Mouse (Mus musculus) embryonic facial prominence, embryonic 13.5 days (tissue): Measurements from ENCODE around the gene Foxa1. TPM values are rescaled to one million over a fixed set of nuclear protein-coding genes. Genes with fewer than 3 reads are reported as not detected.

ENCODE experiments used
- ATAC-seq: fragments of 200-750 bp; cut with Nextera tagmentation; 2 replicates; pipeline ENCODE4 v1.8.0; 2017; ENCODE audit warnings: low read depth; ENCODE audit not compliant: insufficient number of reproducible peaks, insufficient read depth, low FRiP score, low TSS enrichment
- H3K27ac ChIP-seq: fragments of 300-500 bp; sonication (generic); 2 replicates; pipeline ENCODE4 v1.5.1; 2015; ENCODE audit warnings: moderate library complexity, mild to moderate bottlenecking, inconsistent platforms
- H3K27me3 ChIP-seq: fragments of 300-500 bp; sonication (generic); 2 replicates; pipeline ENCODE4 v1.6.1; 2015; ENCODE audit warnings: mild to moderate bottlenecking, inconsistent platforms
- H3K36me3 ChIP-seq: fragments of 300-500 bp; sonication (generic); 2 replicates; pipeline ENCODE4 v1.6.1; 2015; ENCODE audit warnings: mild to moderate bottlenecking, inconsistent platforms
- H3K4me1 ChIP-seq: fragments of 300-500 bp; sonication (generic); 2 replicates; pipeline ENCODE4 v1.6.1; 2015; ENCODE audit warnings: inconsistent platforms
- H3K4me2 ChIP-seq: fragments of 300-500 bp; sonication (generic); 2 replicates; pipeline ENCODE4 v1.6.1; 2015; ENCODE audit warnings: moderate library complexity, mild to moderate bottlenecking, inconsistent platforms
- H3K4me3 ChIP-seq: fragments of 300-500 bp; sonication (generic); 2 replicates; pipeline ENCODE4 v1.5.1; 2015; ENCODE audit warnings: mild to moderate bottlenecking, inconsistent platforms
- H3K9ac ChIP-seq: fragments of 300-500 bp; sonication (generic); 2 replicates; pipeline ENCODE4 v1.6.1; 2015; ENCODE audit warnings: mild to moderate bottlenecking, inconsistent platforms
- H3K9me3 ChIP-seq: fragments of 300-500 bp; sonication (generic); 2 replicates; pipeline ENCODE4 v1.6.1; 2016; ENCODE audit warnings: inconsistent platforms
- WGBS: fragments of 180-500 bp; shearing (Covaris S2); methylation state at CpG from one replicate; pipeline ENCODE4 v1.1.7; 2015; ENCODE audit warnings: mixed read lengths; 5-methylcytosine and 5-hydroxymethylcytosine counted together
- polyA plus RNA-seq: library from polyadenylated mRNA; unstranded; fragments of >200 nt; fragmentation: Nextera tagmentation; extraction: Ambion mirVana; gene quantifications from 2 replicates; pipeline ENCODE4 v1.2.1, GENCODE M21; 2015

Foxa1 gene
- 0.96 and 2.7 TPM in 2 replicates for polyA plus RNA-seq

DNA sequence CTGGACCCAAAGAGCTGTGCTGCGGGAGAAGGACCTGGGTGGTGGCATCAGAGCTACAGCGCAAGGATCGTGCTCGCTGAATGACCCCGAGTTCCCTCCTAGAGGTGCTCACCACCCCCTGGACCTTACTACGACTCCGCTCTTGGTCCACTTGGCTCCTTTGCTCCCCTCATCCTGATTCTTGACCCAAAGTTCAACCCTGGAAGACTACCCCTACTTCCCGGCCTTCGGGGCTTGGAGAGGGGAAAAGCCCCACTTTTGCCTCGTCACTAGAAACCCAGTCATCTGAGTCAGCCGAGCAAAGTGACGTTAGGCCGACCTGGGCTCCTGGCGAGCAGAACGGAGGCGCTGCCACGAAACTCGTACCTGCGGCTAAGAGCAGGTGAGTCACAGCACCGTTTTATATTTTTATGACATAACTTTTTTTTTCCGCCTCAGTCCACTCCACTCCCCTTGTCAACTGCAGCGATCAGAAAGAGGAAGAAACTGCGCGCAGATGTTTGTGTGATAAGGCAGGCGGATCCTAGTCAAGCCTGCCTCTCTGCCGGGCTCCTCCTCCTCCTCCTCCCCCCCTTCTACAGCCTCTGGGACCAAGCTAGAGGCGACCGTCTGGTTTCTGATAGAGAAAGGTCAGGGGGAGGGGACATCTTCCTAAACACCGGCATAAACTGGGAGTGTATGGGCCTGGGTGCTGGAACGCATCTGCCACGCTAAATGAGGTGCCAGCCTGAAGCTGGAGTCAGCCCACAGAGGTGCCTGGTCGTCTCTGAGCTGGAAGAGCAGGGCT, at the start of gene Foxa1:
TSS of gene Foxa1 (minus strand) at position 502 of the 787 bp plus-strand sequence.
- Histone ChIP-seq H3K36me3 (no peaks in the 10 kb centered on the region), H3K27ac (peak within 1 kb of the TSS; percentile 28; the same call in 1 of the 2 replicates), H3K4me3 (peak within 1 kb of the TSS; percentile 53), H3K4me1 (peaks cover 31% of the 10 kb centered on the region), H3K9me3 (no peaks in the 10 kb centered on the region), H3K9ac (peak within 1 kb of the TSS; percentile 54), H3K27me3 (peaks cover 100% of the 10 kb centered on the region), H3K4me2 (peak within 1 kb of the TSS; percentile 92)
- 1% methylated on average over 32 of the region's 32 CpGs for WGBS
- peak; percentile 5; the same call in 1 of the 2 replicates for ATAC-seq

GRCm38 (mm10) chr12:57575931-57576628, 29.4 kb upstream of the Foxa1 start:
- H3K4me1 ChIP-seq: peaks cover 8% of the 10 kb centered on the region; the same call in 1 of the 2 replicates
- no peaks in the 10 kb centered on the region for H3K36me3 ChIP-seq
- H3K4me2 ChIP-seq: peak overlapping the region; percentile 85
- ATAC-seq: peak; percentile 71; the same call in 1 of the 2 replicates
- 1% methylated on average over 78 of the region's 81 CpGs for WGBS
- H3K9ac ChIP-seq: peak overlapping the region; percentile 73
- peak overlapping the region; percentile 57 for H3K4me3 ChIP-seq
- H3K27ac ChIP-seq: no peak overlapping the region
- H3K27me3 ChIP-seq: peaks cover 62% of the 10 kb centered on the region
- no peaks in the 10 kb centered on the region for H3K9me3 ChIP-seq

GRCm38 (mm10) chr12:57572415-57572814, 25.7 kb upstream of the Foxa1 start:
- Histone ChIP-seq H3K4me2 (no peak overlapping the region), H3K4me3 (no peak overlapping the region), H3K9ac (no peak overlapping the region), H3K9me3 (no peaks in the 10 kb centered on the region), H3K36me3 (no peaks in the 10 kb centered on the region), H3K4me1 (peaks cover 8% of the 10 kb centered on the region; the same call in 1 of the 2 replicates), H3K27ac (no peak overlapping the region), H3K27me3 (peaks cover 60% of the 10 kb centered on the region)
- ATAC-seq: no peak

DNA sequence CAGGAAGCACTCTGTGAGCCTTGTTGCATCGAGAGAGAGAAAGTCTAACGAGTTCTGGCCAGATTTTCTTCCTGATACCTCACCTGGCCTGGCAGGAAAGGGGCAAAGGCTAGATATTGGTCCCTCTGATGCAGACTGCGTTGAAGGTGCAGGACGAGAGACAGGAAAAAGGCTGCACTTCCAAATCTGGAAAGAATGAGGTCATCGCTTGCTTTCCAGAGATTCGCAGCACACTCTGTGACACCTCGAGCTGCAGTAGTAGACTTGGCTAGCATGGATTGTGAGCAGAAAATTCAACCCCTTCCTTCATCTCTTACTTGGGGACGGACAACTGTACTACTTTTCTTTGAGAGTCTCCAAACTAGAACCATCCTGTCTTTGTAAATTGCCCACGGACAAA, 25.1 kb upstream of the Foxa1 start:
- no peak overlapping the region for H3K4me3 ChIP-seq
- H3K4me2 ChIP-seq: no peak overlapping the region
- WGBS: 26% methylated on average over 9 of the region's 9 CpGs
- peaks cover 59% of the 10 kb centered on the region for H3K27me3 ChIP-seq
- no peak for ATAC-seq
- H3K27ac ChIP-seq: no peak overlapping the region
- no peaks in the 10 kb centered on the region for H3K36me3 ChIP-seq
- no peaks in the 10 kb centered on the region for H3K9me3 ChIP-seq
- H3K4me1 ChIP-seq: peaks cover 8% of the 10 kb centered on the region; the same call in 1 of the 2 replicates
- no peak overlapping the region for H3K9ac ChIP-seq

GRCm38 (mm10) chr12:57563909-57564308, 17.2 kb upstream of the Foxa1 start, which contains the start of gene Ttc6:
Ttc6 (plus strand) TSS chr12:57564113.
- ATAC-seq: no peak
- peaks cover 3% of the 10 kb centered on the region for H3K27me3 ChIP-seq
- H3K4me1 ChIP-seq: no peaks in the 10 kb centered on the region
- H3K9ac ChIP-seq: no peak within 1 kb of the TSS
- no peak within 1 kb of the TSS for H3K4me3 ChIP-seq
- WGBS: 67% methylated on average over 6 of the region's 6 CpGs
- no peak within 1 kb of the TSS for H3K4me2 ChIP-seq
- H3K36me3 ChIP-seq: no peaks in the 10 kb centered on the region
- no peaks in the 10 kb centered on the region for H3K9me3 ChIP-seq
- no peak within 1 kb of the TSS for H3K27ac ChIP-seq

- Histone ChIP-seq H3K4me2 (no peak overlapping the region), H3K27ac (no peak overlapping the region), H3K36me3 (no peaks in the 10 kb centered on the region), H3K9ac (no peak overlapping the region), H3K27me3 (peaks cover 78% of the 10 kb centered on the region), H3K9me3 (no peaks in the 10 kb centered on the region), H3K4me3 (no peak overlapping the region), H3K4me1 (peaks cover 4% of the 10 kb centered on the region; the same call in 1 of the 2 replicates)
- ATAC-seq: no peak
- 35% methylated on average over 3 of the region's 3 CpGs for WGBS
Measured at GRCm38 (mm10) chr12:57554091-57554490, 7.4 kb upstream of the Foxa1 start.

DNA sequence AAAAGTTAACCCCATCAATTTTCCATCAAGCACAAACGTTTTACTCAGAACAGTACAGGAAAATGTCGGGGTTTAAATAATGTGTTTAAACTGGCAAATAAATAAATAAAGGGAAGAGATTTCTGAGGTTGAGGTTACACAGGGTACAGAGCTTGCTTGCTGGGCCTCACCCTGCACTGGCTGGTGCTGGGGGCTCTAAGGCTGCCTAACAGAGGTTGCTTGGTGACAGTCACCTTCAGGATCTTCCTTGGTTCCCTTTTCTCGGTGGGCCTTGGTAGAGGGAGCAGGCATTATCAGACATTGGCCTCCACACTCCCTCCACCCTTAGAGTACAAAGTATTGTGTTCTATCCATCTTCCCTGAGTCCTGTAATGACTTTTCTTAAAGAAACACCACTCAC, 5.6 kb upstream of the Foxa1 start:
- peaks cover 4% of the 10 kb centered on the region; the same call in 1 of the 2 replicates for H3K4me1 ChIP-seq
- WGBS: 9% methylated on average over 3 of the region's 3 CpGs
- H3K9me3 ChIP-seq: no peaks in the 10 kb centered on the region
- no peak overlapping the region for H3K4me3 ChIP-seq
- H3K27me3 ChIP-seq: peaks cover 92% of the 10 kb centered on the region
- H3K4me2 ChIP-seq: no peak overlapping the region
- no peak overlapping the region for H3K9ac ChIP-seq
- no peak overlapping the region for H3K27ac ChIP-seq
- no peaks in the 10 kb centered on the region for H3K36me3 ChIP-seq
- ATAC-seq: no peak

DNA sequence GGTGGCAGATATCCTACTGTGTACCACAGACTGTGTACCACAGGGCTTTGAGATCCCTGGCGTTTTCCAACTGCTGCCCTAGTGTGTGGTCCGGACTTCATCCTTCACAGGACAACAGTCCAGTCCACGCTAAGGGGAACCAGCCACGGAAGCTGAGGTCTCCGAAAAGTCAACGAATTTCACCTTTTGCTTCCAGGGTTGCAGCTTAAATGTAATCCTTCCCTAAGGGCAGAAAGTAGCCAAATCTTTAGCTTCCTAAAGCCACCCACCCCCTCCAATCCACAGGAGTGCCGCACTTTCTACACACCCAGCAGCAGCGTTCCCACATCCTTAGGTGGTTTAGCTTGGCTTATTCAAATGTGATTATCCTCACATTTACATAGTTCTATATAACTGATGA, 4.2 kb upstream of the Foxa1 start:
- no peaks in the 10 kb centered on the region for H3K9me3 ChIP-seq
- H3K36me3 ChIP-seq: no peaks in the 10 kb centered on the region
- no peak for ATAC-seq
- H3K4me2 ChIP-seq: no peak overlapping the region
- no peak overlapping the region for H3K27ac ChIP-seq
- H3K27me3 ChIP-seq: peaks cover 100% of the 10 kb centered on the region
- H3K9ac ChIP-seq: no peak overlapping the region
- no peak overlapping the region for H3K4me3 ChIP-seq
- peaks cover 12% of the 10 kb centered on the region for H3K4me1 ChIP-seq
- WGBS: 2% methylated on average over 8 of the region's 8 CpGs

DNA sequence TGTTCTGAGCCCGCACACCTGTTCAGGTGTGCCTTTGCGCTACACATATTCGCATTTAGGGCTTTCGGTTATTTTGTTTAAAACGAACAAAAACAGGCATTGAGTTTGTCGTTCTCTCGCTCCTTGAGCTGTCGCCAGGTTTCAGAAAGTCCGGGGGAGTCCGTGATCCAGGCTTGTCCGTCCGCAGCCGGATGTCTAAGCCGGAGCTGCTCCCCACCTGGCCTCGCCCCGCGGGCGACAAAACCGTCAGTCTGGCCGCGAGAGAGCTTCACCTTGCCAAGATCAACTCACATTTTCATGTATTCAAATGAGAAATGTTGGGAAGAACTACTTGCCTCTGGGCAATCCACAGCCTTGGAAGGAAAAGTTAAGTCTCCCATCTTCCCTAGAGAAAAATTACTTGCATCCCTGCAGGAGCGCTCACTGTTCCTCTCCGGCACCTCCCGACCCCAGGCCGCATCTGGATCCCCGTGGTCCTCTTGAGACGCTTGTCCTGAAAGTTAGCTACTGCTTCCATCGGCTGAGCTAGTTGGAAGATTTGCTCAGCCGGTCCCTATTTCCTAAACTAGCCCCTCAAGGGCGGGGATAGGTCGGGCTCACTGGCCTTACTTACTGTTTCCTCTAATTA, 3.6 kb upstream of the Foxa1 start:
- 1% methylated on average over 31 of the region's 31 CpGs for WGBS
- ATAC-seq: no peak
- Histone ChIP-seq H3K4me3 (no peak overlapping the region), H3K27me3 (peaks cover 100% of the 10 kb centered on the region), H3K9ac (no peak overlapping the region), H3K27ac (no peak overlapping the region), H3K4me1 (peaks cover 16% of the 10 kb centered on the region), H3K9me3 (no peaks in the 10 kb centered on the region), H3K4me2 (no peak overlapping the region), H3K36me3 (no peaks in the 10 kb centered on the region)

DNA sequence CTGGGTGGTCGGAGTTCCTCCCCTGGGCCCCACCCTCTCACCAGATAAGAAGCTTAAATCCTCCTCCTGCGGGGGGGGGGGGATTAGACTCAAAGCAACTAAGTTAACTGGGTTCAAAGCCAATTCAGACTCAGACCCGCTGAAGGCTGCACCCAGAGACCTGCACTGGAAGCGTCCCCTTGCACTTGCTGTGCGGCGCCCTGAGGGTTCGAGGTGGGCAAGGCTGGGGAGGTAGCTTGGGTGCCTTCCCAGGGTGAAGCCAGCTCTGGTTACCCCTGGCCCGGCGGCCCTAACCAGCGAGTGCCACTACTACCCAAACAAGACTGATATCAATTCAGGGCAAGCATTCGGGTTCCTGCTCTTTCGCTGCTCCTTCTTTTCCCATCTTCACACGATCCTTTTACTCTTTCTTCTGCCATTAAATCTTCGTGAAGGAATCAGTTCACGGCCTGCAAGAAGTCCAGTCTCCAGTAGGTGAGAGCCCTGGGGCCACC, 3.0 kb upstream of the Foxa1 start:
- no peaks in the 10 kb centered on the region for H3K36me3 ChIP-seq
- ATAC-seq: no peak
- H3K4me1 ChIP-seq: peaks cover 18% of the 10 kb centered on the region
- no peak overlapping the region for H3K9ac ChIP-seq
- peaks cover 100% of the 10 kb centered on the region for H3K27me3 ChIP-seq
- H3K4me3 ChIP-seq: no peak overlapping the region
- WGBS: 3% methylated on average over 15 of the region's 15 CpGs
- no peak overlapping the region for H3K27ac ChIP-seq
- no peak overlapping the region for H3K4me2 ChIP-seq
- H3K9me3 ChIP-seq: no peaks in the 10 kb centered on the region

- no peak overlapping the region for H3K4me3 ChIP-seq
- no peak overlapping the region for H3K4me2 ChIP-seq
- ATAC-seq: no peak
- no peak overlapping the region for H3K9ac ChIP-seq
- peaks cover 18% of the 10 kb centered on the region for H3K4me1 ChIP-seq
- H3K27ac ChIP-seq: no peak overlapping the region
- no peaks in the 10 kb centered on the region for H3K36me3 ChIP-seq
- H3K27me3 ChIP-seq: peaks cover 100% of the 10 kb centered on the region
- 3% methylated on average over 25 of the region's 25 CpGs for WGBS
- H3K9me3 ChIP-seq: no peaks in the 10 kb centered on the region
Measured at GRCm38 (mm10) chr12:57548981-57549666, 2.4 kb upstream of the Foxa1 start.
